Mouse (Mus musculus) CH12.LX (cell line): Measurements from ENCODE around the gene Antxrl. TPM values are rescaled to one million over a fixed set of nuclear protein-coding genes. Genes with fewer than 3 reads are reported as not detected.

Experiments
- DNase-seq: peaks from one replicate; pipeline ENCODE4 v3.0.0-alpha.2; 2013; ENCODE audit errors: extremely low read depth
- H3K27ac ChIP-seq: 2 replicates; pipeline ENCODE4 v1.5.1; 2012; ENCODE audit warnings: low read depth, mild to moderate bottlenecking, control low read depth, moderate library complexity; ENCODE audit not compliant: insufficient read depth
- H3K27me3 ChIP-seq: replicated peaks from 2 replicates; pipeline ENCODE3; 2012; ENCODE audit warnings: inconsistent platforms
- H3K36me3 ChIP-seq, 2 experiments: replicated peaks in 1 of 2; 2 replicates each; pipeline versions ENCODE3 to v1.6.1; 2012; ENCODE audit warnings: inconsistent platforms in 1 of 2, low read length in 1 of 2, mild to moderate bottlenecking in 1 of 2, mixed read lengths in 1 of 2, moderate library complexity in 1 of 2; ENCODE audit not compliant: control insufficient read depth in 1 of 2, insufficient read depth in 1 of 2
- H3K4me1 ChIP-seq, 2 experiments: 2 replicates each; pipeline ENCODE4 v1.6.1; 2012; ENCODE audit warnings: inconsistent platforms in 1 of 2, moderate library complexity in 1 of 2; ENCODE audit not compliant: insufficient read depth in 2 of 2, control insufficient read depth in 1 of 2
- H3K4me2 ChIP-seq: 2 replicates; pipeline ENCODE4 v1.6.1; 2012; ENCODE audit warnings: low read depth, mild to moderate bottlenecking, control low read depth; ENCODE audit not compliant: poor library complexity, insufficient read depth, severe bottlenecking
- H3K4me3 ChIP-seq, 3 experiments: fragments of 150-350 bp in 1 of 3; sonication (generic) in 1 of 3; replicated peaks in 1 of 3; 2 replicates each; pipeline versions ENCODE3 to v1.5.1; 2011 to 2012; ENCODE audit warnings: low read depth in 2 of 3, low read length in 2 of 3, mild to moderate bottlenecking in 2 of 3, moderate library complexity in 2 of 3, control low read depth in 1 of 3, improper control_type of control experiment in 1 of 3, inconsistent platforms in 1 of 3, mixed read lengths in 1 of 3; ENCODE audit not compliant: poor library complexity in 1 of 3
- H3K79me2 ChIP-seq: replicated peaks from 2 replicates; pipeline ENCODE4 v1.6.1; 2012; ENCODE audit warnings: mild to moderate bottlenecking, moderate library complexity; ENCODE audit not compliant: control insufficient read depth, poor library complexity, insufficient read depth, severe bottlenecking; ENCODE audit errors: extremely low read depth
- H3K9ac ChIP-seq: 2 replicates; pipeline ENCODE4 v1.6.1; 2012; ENCODE audit warnings: low read depth, mild to moderate bottlenecking, control low read depth, moderate library complexity; ENCODE audit not compliant: insufficient read depth
- H3K9me3 ChIP-seq: replicated peaks from 2 replicates; pipeline ENCODE3; 2012; ENCODE audit warnings: low read length, inconsistent platforms, mixed read lengths
- BHLHE40 ChIP-seq: IDR thresholded peaks from 2 replicates; pipeline ENCODE4 v1.6.1; 2011; ENCODE audit warnings: mild to moderate bottlenecking, low read depth, low read length, improper control_type of control experiment
- E2F4 ChIP-seq: IDR thresholded peaks from 2 replicates; pipeline ENCODE4 v1.6.1; 2011; ENCODE audit warnings: low read depth, low read length, improper control_type of control experiment; ENCODE audit not compliant: insufficient replicate concordance
- ETS1 ChIP-seq: conservative IDR thresholded peaks from 2 replicates; pipeline ENCODE4 v1.6.1; 2012; ENCODE audit warnings: low read depth, mild to moderate bottlenecking, inconsistent platforms, low read length, improper control_type of control experiment, moderate library complexity
- IRF4 ChIP-seq: IDR thresholded peaks from 2 replicates; pipeline ENCODE4 v1.6.1; 2014; ENCODE audit warnings: low read depth, mild to moderate bottlenecking, inconsistent platforms, low read length, improper control_type of control experiment
- JUND ChIP-seq: conservative IDR thresholded peaks from 2 replicates; pipeline ENCODE4 v1.6.1; 2011; ENCODE audit warnings: low read depth, low read length, improper control_type of control experiment
- KAT2A ChIP-seq: IDR thresholded peaks from 2 replicates; pipeline ENCODE4 v1.6.1; 2012; ENCODE audit warnings: low read length, improper control_type of control experiment, inconsistent platforms; ENCODE audit not compliant: insufficient replicate concordance
- MAX ChIP-seq: IDR thresholded peaks from 2 replicates; pipeline ENCODE4 v1.6.1; 2011; ENCODE audit warnings: low read length, improper control_type of control experiment
- MAZ ChIP-seq: IDR thresholded peaks from 2 replicates; pipeline ENCODE4 v1.6.1; 2012; ENCODE audit warnings: low read depth, mild to moderate bottlenecking, inconsistent platforms, low read length, improper control_type of control experiment, moderate library complexity
- MYC ChIP-seq: IDR thresholded peaks from 2 replicates; pipeline ENCODE4 v1.6.1; 2011; ENCODE audit warnings: low read depth, mild to moderate bottlenecking, improper control_type of control experiment, low read length
- NRF1 ChIP-seq: IDR thresholded peaks from 2 replicates; pipeline ENCODE4 v1.6.1; 2014; ENCODE audit warnings: low read depth, mild to moderate bottlenecking, inconsistent platforms, low read length, improper control_type of control experiment, moderate library complexity
- RAD21 ChIP-seq: IDR thresholded peaks from 2 replicates; pipeline ENCODE4 v1.6.1; 2011; ENCODE audit warnings: low read depth, mild to moderate bottlenecking, low read length, improper control_type of control experiment, moderate library complexity
- RCOR1 ChIP-seq: conservative IDR thresholded peaks from 2 replicates; pipeline ENCODE4 v1.6.1; 2012; ENCODE audit warnings: low read depth, mild to moderate bottlenecking, inconsistent platforms, low read length, improper control_type of control experiment
- TBP ChIP-seq: conservative IDR thresholded peaks from 2 replicates; pipeline ENCODE4 v1.6.1; 2011; ENCODE audit warnings: low read depth, low read length, improper control_type of control experiment
- TCF12 ChIP-seq: IDR thresholded peaks from 2 replicates; pipeline ENCODE4 v1.6.1; 2014; ENCODE audit warnings: low read depth, mild to moderate bottlenecking, inconsistent platforms, low read length, improper control_type of control experiment
- USF2 ChIP-seq: conservative IDR thresholded peaks from 2 replicates; pipeline ENCODE4 v1.6.1; 2011; ENCODE audit warnings: low read depth, low read length, improper control_type of control experiment
- ZC3H11A ChIP-seq: IDR thresholded peaks from 2 replicates; pipeline ENCODE4 v1.6.1; 2012; ENCODE audit warnings: low read depth, mild to moderate bottlenecking, inconsistent platforms, low read length, improper control_type of control experiment
- ZKSCAN1 ChIP-seq: IDR thresholded peaks from 2 replicates; pipeline ENCODE4 v1.6.1; 2012; ENCODE audit warnings: low read depth, inconsistent platforms, low read length, improper control_type of control experiment, borderline replicate concordance
- ZMIZ1 ChIP-seq: IDR thresholded peaks from 2 replicates; pipeline ENCODE4 v1.6.1; 2012; ENCODE audit warnings: low read depth, mild to moderate bottlenecking, inconsistent platforms, low read length, improper control_type of control experiment
- ZNF384 ChIP-seq: IDR thresholded peaks from 2 replicates; pipeline ENCODE4 v1.6.1; 2012; ENCODE audit warnings: low read depth, low read length, improper control_type of control experiment, inconsistent platforms
- dilution Hi-C: fragments of 300-500 bp; cut with MboI; formaldehyde crosslinking; loops from 2 replicates; pipeline ENCODE4 v1.14.3; 2020; ENCODE audit warnings: low sequenced_read_pairs; ENCODE audit not compliant: extremely low pct_unique_long_range_greater_than_20kb, extremely low pct_ligation_motif_present
- in situ Hi-C: fragments of 300-500 bp; cut with MboI; formaldehyde crosslinking; loops from 3 replicates; pipeline ENCODE4 v1.14.3; 2019; ENCODE audit warnings: low sequenced_read_pairs, low pct_ligation_motif_present, low pct_unique_long_range_greater_than_20kb, mixed read lengths
- polyA plus RNA-seq: library from polyadenylated mRNA; unstranded; fragments of >175 nt; gene quantifications from 2 replicates; pipeline ENCODE4 v1.2.1, GENCODE M21; 2012; ENCODE audit warnings: low read depth; ENCODE audit not compliant: insufficient read length
- total RNA-seq, 2 experiments: library from RNA; depleted of rRNA; stranded (reverse); fragments of 300-350 nt in 1 of 2; fragments of >200 nt in 1 of 2; gene quantifications; 2 replicates each; pipeline ENCODE4 v1.2.3; 2012 to 2014

Antxrl gene
- total and polyA plus RNA-seq, 3 experiments: not detected

DNA sequence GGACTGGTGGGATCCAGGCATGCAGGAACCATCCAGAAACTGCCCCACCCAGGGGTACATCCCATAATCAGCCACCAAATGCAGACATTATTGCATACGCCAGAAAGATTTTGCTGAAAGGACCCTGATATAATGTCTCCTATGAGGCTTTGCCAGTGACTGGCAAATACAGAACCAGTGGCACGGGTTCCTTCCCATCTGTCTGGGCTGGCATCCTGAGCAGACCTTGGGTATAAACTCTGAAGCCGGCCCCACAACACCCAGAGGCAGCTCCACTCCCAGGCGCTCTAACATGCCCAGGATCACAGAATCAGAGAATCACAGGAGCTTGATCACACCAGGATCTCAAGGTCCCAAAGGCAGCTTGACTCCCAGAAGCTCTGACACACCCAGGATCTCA lies 61.8 kb downstream of the Antxrl start:
- H3K4me3 ChIP-seq: no peak overlapping the region
- H3K4me1 ChIP-seq: no peaks in the 10 kb centered on the region
- H3K27ac ChIP-seq: no peak overlapping the region
- no peak for DNase-seq
- no peaks in the 10 kb centered on the region for H3K9me3 ChIP-seq
- dilution Hi-C loops: no loop called here
- peaks cover 3% of the 10 kb centered on the region for H3K27me3 ChIP-seq
- H3K4me2 ChIP-seq: no peak overlapping the region
- TF ChIP-seq E2F4 (no peak), ZMIZ1 (no peak), TCF12 (no peak), KAT2A (no peak), ZNF384 (no peak), MYC (no peak), ZC3H11A (no peak), TBP (no peak), RAD21 (no peak), ZKSCAN1 (no peak), RCOR1 (no peak), MAX (no peak)
- in situ Hi-C loops: loop anchor here (5.0 kb wide), 1 partner anchor 38 kb away; the partner anchor contains the start of gene Npy4r
- no peaks in the 10 kb centered on the region for H3K79me2 ChIP-seq
- no peaks in the 10 kb centered on the region for H3K36me3 ChIP-seq
- no peak overlapping the region for H3K9ac ChIP-seq

DNA sequence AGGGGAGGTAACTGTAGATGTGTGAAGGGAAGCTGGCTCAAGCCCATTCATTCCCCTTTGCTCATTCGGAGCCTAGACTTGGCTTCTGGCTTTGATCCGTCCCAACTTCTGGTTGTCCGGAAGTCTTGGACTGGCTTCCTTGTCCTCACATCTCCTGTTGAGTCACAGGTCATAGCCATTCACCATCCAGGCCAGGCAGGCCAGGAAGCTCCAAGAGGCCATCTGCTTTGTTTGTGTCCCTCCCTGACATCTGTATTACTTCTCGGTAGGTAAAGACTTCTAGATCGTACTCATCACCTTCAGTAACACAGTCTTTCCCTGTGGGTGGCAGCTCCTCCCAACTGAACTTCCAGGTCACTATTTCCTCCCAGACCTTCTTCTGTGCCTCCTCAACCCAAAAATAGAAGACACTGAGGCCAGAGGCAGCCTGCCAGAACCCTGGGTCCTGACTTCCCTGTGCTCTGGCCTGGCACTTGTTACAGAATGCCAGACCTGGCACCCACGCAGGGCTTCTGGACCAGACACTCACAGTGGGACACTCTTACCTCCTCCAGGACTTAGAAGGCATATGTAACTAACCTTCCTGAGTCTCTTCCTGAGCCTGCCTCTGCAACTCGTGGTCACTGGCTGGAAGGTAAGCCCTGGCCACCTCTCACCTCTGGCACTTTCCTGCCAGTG lies 66.7 kb downstream of the Antxrl start:
- Histone ChIP-seq H3K27me3 (peaks cover 3% of the 10 kb centered on the region), H3K79me2 (no peaks in the 10 kb centered on the region), H3K9me3 (no peaks in the 10 kb centered on the region), H3K4me1 (no peaks in the 10 kb centered on the region), H3K27ac (no peak overlapping the region), H3K9ac (no peak overlapping the region), H3K4me2 (no peak overlapping the region), H3K4me3 (no peak overlapping the region), H3K36me3 (no peaks in the 10 kb centered on the region)
- in situ Hi-C loops (no loop called here), dilution Hi-C loops (no loop called here)
- TF ChIP-seq JUND: no peak
- TF ChIP-seq ETS1: no peak
- no peak for TF ChIP-seq MAZ
- TF ChIP-seq USF2: no peak
- TF ChIP-seq NRF1: no peak
- no peak for TF ChIP-seq BHLHE40
- TF ChIP-seq IRF4: no peak
- no peak for DNase-seq
